Mouse (Mus musculus): Measurements from ENCODE around the gene Dusp27.
A peak's percentile ranks its signal among the peaks of the same experiment; 100 is the strongest.

Dusp27 gene

GRCm38 (mm10) chr1:166127719-166128118 is at the start of gene Dusp27:
Gene Dusp27, minus strand, starts transcription at chr1:166127922.
- DNase-seq (ENCODE audit: low spot score), result no peak

GRCm38 (mm10) chr1:166173621-166174020 is 45.9 kb upstream of the Dusp27 start:
- no peak for DNase-seq (ENCODE audit: low spot score)

- no peak for DNase-seq (ENCODE audit: low spot score)
Observed at GRCm38 (mm10) chr1:166172992-166173391, 45.3 kb upstream of the Dusp27 start.

GRCm38 (mm10) chr1:166170852-166171251 is 43.1 kb upstream of the Dusp27 start:
- DNase-seq (ENCODE audit: low spot score), result no peak

- no peak for DNase-seq (ENCODE audit: low spot score)
Observed at GRCm38 (mm10) chr1:166169713-166170112, 42.0 kb upstream of the Dusp27 start.

GRCm38 (mm10) chr1:166168017-166168416 is 40.3 kb upstream of the Dusp27 start:
- no peak for DNase-seq (ENCODE audit: low spot score)

GRCm38 (mm10) chr1:166167405-166167804 is 39.7 kb upstream of the Dusp27 start:
- no peak for DNase-seq (ENCODE audit: low spot score)

- no peak for DNase-seq (ENCODE audit: low spot score)
Observed at GRCm38 (mm10) chr1:166165159-166165558, 37.4 kb upstream of the Dusp27 start.

GRCm38 (mm10) chr1:166164580-166164979 is 36.9 kb upstream of the Dusp27 start:
- no peak for DNase-seq (ENCODE audit: low spot score)

GRCm38 (mm10) chr1:166160569-166161445 is 33.1 kb upstream of the Dusp27 start:
- DNase-seq (ENCODE audit: low spot score), result peak; percentile 67

GRCm38 (mm10) chr1:166160111-166160510 is 32.4 kb upstream of the Dusp27 start:
- no peak for DNase-seq (ENCODE audit: low spot score)

- DNase-seq (ENCODE audit: low spot score), result no peak
Observed at GRCm38 (mm10) chr1:166158664-166159063, 30.9 kb upstream of the Dusp27 start.

- DNase-seq (ENCODE audit: low spot score), result no peak
Observed at GRCm38 (mm10) chr1:166157712-166158111, 30.0 kb upstream of the Dusp27 start.

GRCm38 (mm10) chr1:166155113-166155494 is 27.4 kb upstream of the Dusp27 start:
- DNase-seq (ENCODE audit: low spot score), result no peak

- DNase-seq (ENCODE audit: low spot score), result peak; percentile 67
Observed at GRCm38 (mm10) chr1:166154162-166155112, 26.7 kb upstream of the Dusp27 start.

- DNase-seq (ENCODE audit: low spot score), result peak; percentile 85
Observed at GRCm38 (mm10) chr1:166153351-166154120, 25.8 kb upstream of the Dusp27 start.

- DNase-seq (ENCODE audit: low spot score), result no peak
Observed at GRCm38 (mm10) chr1:166152034-166152433, 24.3 kb upstream of the Dusp27 start.

- DNase-seq (ENCODE audit: low spot score), result no peak
Observed at GRCm38 (mm10) chr1:166151341-166151740, 23.6 kb upstream of the Dusp27 start.

- no peak for DNase-seq (ENCODE audit: low spot score)
Observed at GRCm38 (mm10) chr1:166150035-166150434, 22.3 kb upstream of the Dusp27 start.

- no peak for DNase-seq (ENCODE audit: low spot score)
Observed at GRCm38 (mm10) chr1:166149441-166149840, 21.7 kb upstream of the Dusp27 start.

- no peak for DNase-seq (ENCODE audit: low spot score)
Observed at GRCm38 (mm10) chr1:166147657-166148056, 19.9 kb upstream of the Dusp27 start.

- no peak for DNase-seq (ENCODE audit: low spot score)
Observed at GRCm38 (mm10) chr1:166146626-166147025, 18.9 kb upstream of the Dusp27 start.
